Mouse (Mus musculus) activated CD4-positive, CD25-positive, alpha-beta regulatory T cell, adult 4 months (primary cell): ENCODE measurements around the gene Atg13. TPM values are rescaled to one million over a fixed set of nuclear protein-coding genes. Genes with fewer than 3 reads are reported as not detected.

ENCODE experiments used
- ATAC-seq: one replicate; pipeline ENCODE4 v1.8.0; 2017
- polyA plus RNA-seq, 2 experiments: library from polyadenylated mRNA; unstranded; fragments of 100-300 nt; shearing (Covaris generic); gene quantifications; one replicate each; pipeline ENCODE4 v1.2.1; 2017

Gene Atg13
- polyA plus RNA-seq, 2 experiments from 2014 or later, result 24.4 to 31.2 TPM

DNA sequence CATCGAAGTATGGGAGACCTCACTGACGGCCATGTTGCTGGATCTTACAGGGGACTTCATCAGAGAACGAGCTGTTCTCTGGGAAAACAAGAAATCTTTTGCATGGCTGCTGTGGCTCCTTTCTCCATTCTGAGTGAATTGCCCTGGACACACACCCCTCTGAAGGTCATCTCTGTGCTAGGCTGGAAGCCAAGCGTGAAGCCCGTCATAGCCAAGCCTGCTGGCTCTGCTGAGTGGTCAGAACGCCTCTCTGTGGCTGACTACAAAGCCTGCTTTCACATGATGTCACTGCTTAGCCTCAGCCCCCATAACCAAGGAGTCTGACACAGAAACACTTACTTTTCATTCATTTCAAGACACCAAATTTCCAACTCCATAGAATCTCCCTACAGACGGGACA, 20.9 kb downstream of the Atg13 start:
- ATAC-seq, result no peak

DNA sequence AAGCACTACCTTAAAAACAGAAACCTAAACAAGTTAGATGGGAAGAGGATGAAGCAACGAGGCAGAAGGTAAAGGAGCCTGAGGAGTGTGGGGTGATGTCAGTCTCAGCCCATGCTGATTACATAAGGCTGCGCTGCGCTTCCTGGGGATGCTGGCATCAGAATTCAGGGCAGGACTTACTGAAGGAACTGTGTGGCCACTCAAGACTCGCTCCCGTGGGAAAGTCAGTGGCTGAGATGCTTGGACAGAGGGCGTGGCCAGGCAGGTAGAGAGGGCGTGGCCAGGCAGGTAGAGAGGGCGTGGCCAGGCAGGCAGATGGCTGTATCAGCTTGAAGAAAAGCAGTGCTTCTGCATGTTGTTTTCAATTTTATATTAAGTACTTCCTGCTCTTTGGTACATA, 26.5 kb downstream of the Atg13 start:
- ATAC-seq, result no peak

DNA sequence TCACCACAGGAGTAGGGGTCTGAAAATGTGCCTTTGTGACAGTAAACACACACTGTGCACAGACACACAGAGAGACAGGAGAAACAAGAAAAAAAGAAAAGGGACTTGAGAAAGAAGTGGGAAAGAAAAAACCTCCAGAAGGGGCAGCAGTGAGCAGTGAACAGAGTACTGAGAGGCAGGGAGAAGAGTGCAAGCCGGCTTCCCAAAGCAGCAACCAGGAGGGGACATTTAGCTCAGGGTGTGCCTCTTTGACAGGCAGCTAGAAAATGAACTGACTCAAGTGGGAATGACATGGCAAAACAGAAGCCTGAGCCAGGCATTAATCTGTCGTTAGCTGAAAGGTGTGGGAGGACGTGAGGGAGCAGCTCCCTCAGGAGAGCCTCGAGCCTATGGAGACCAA, 27.5 kb downstream of the Atg13 start:
- ATAC-seq, result no peak

DNA sequence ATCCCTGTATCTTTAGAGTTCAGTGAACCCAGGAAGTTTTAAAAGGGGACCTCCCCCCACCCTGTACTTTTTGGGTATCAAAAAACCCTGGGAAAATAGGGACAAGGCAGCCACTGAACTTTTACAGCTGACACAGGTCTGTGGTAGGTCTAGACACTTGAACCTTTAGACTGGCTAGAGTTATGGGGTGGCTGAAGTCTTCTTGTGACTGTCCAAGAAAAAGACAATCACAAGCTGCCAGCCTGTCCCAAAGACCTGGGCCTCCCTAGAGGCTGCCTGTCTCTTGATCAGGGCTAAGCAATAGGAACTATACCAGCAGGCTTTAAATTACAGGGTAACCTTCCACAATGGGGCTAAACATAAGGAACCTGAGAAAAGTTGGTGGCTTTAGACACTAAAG, 33.4 kb downstream of the Atg13 start:
- no peak for ATAC-seq

DNA sequence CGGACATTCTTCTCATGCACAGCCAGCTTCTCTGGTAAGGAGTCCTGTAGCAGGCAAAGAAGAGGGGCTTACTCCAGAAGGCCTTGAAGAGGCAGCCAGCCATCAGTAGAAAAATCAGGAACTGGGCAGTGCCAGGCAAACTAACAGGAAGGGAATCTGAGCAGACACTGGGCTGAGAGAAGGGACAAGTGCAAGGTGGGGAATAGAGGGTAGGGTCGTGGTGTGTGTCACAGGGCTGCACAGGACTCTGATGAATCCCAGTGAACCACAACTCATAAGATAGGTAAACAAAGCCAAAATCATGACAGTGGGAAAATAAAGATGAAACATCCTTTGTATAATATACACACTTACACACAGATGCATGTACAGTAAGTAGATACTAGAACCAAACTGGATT, 34.0 kb downstream of the Atg13 start:
- no peak for ATAC-seq

DNA sequence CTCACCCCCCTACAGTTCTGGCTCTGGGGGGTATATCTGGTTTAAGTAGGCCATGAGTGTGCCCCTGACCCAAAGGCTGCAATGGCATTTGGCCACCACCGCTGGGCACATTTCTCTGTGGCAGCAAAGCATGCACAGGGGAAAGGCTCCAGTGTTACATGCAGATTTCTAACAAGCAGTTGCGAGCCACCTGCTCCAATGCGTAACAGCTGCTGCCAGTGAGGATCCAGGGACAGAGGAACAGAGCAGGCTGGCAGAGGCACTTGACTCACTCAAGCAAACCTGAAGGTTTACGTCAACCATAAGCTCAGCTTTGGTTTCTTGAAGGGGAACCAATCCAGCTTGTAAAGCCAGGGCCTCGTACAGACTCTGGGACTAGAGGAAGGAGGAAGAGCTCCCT, 35.5 kb downstream of the Atg13 start:
- no peak for ATAC-seq

DNA sequence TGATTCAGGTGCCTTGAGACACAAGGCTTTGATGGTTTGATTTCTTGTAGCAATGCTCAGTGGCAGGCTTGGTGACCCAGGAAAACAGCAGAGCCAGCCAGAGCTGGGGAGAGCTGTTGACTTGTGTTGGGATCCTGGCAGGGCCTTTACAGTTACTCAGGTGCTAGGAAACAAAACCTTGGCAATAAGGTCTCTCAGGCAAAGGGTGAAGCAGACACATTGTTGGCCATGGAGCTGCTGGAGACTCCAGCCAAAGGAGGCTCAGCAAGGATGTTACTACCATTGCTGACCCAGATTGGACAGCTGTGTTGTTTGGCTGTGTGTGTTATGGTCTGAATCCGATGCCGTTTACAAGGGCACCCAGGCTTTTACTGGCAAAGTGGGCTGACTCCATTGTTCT, 36.8 kb downstream of the Atg13 start:
- no peak for ATAC-seq

DNA sequence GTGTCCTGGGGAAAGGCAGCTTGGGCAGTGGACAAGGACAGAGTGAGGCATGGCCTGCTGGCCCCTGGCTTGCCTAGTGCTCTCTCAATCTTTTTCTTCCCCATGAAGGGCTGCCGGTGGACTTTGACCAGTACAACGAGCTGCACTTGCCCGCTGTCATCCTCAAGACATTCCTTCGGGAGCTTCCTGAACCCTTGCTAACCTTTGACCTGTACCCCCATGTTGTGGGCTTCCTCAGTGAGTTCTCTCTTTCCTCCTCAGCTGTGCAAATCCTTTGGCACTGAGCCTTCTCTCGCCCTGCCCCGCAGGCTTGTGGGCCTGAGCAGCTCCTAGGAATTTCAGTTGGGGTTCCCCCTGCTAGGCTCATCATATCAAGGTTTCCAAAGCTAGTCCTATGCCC, 40.3 kb downstream of the Atg13 start:
- ATAC-seq, result no peak

DNA sequence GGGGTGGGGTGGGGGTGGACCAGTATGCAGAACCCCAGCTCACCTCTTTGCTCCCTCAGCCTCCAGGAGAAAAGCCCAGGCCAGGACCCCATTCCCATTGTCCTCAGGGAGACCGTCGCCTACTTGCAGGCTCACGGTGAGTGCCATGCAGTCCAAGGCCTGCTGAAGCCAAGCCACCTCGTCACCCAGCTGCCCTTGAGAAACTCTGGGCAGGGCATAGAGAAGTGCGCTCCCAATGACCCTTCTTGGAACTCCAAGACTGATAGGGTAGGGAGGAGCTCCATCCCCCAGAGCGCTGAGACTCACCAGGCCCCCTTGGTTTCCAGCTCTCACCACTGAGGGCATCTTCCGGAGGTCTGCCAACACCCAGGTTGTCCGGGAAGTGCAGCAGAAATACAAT, 41.0 kb downstream of the Atg13 start:
- no peak for ATAC-seq

DNA sequence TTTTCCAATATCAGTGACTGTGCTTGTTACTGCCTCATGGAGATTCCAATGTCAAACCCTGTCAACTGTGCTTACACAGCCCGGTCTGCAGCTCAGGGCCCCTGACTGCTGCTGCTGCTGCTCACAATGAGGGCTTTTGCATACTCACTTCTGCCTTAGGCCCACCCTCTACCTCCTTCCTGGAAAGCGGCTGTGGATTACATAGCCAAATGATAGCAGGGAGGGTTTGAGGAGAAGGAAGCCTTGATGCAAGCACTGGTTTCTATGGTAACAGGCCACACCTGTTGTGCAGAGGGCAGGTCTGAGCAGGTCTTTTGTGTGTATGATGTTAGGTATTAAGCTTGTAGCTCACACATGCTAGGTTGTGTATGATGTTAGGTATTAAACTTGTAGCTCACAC, 42.6 kb downstream of the Atg13 start:
- no peak for ATAC-seq

DNA sequence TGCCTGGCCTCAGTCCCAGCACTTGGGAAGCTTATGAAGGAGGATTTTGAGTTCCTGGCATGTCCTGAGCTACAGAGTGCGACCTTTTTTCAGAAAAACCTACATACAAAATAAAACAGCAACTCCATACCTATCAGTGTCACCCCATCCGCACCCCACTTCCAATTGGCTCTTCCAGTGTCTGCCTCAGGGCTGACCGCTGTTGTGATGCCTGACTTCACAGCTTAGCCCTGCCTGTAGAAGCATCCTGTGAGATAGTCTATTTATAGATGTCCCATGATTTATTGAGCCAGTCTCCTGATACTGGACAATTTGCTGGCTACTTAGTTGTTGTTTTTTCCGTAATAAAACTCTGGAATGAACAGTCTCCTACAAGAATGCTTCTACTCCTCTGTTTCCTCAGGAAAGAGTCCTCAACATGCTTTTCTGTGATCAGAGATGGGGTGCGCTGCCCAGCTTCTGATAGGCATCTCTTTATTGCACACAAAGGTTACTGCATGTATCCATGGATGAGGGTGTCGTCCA, 43.9 kb downstream of the Atg13 start:
- ATAC-seq, result no peak

DNA sequence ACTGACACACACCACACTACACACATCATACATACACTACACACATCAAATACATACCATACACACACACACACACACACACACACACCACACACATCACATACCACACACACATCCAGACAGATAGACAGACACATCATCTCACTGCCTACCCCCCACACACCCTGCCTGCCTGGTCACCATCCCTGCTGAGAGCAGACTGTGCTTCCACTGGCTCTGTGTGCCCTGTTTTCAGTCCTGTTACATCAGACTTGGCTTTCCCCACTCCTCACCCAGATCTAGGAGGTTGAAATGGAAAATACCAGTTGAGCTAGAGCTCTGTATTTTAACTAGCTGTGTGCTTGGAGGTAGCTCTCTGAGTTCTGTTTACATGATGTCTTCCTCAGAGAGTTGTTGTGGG, 45.6 kb downstream of the Atg13 start:
- no peak for ATAC-seq

DNA sequence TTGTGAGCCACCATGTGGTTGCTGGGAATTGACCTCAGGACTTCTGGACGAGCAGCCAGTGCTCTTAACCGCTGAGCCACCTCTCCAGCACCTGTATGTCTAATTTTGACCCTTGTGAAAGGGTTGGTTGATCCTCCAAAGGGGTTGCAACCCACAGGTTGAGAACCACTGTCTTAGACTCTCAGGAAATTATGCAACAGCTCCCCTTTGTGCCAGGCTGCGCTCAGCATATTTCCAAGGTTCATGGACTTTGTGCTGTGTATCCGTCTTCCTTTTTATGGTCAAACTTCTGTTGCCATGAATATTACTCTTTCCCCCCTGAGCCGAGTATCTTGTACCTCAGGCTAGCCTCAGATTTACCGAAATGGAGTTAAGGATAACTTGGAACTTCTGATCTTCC, 49.4 kb downstream of the Atg13 start:
- no peak for ATAC-seq

DNA sequence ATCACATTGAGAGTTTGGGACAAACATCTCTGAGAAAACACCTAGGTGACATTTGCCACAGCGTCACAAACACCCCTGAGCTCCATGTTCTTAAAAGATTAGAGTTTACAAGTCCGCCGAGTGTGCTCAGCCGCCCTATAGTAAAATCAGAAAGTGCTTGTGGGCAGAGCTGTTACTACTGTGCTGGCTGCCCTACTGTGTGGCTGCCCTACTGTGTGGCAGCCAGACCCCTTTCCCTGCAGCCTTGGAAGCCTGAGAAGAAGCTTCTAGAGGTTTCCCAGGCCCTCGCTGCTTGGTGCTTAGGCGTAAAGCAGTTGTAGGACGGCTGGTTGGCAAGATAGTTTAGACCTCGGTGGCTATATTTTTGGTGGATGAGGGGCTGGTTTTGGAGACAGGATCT, 50.7 kb downstream of the Atg13 start:
- no peak for ATAC-seq

DNA sequence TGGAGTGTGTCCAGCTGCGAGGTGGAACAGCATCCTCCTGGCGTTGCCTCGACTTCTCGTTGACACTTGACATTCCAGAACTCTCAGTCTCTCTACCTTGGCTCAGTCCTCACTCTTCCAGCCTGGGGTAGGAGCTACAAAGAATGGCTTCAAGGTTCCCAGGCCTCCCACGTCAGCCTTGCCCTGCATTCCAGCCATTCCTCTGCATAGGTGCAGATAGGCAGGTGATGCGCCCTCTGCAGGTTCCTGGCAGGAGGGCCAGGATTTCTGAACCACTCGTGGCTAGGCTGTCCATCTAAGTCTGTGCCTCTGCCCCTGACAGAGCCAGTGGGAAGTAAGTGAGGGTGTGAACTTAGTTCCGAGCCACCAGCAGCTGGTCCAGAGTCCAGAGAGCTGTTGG, 53.6 kb downstream of the Atg13 start:
- no peak for ATAC-seq

DNA sequence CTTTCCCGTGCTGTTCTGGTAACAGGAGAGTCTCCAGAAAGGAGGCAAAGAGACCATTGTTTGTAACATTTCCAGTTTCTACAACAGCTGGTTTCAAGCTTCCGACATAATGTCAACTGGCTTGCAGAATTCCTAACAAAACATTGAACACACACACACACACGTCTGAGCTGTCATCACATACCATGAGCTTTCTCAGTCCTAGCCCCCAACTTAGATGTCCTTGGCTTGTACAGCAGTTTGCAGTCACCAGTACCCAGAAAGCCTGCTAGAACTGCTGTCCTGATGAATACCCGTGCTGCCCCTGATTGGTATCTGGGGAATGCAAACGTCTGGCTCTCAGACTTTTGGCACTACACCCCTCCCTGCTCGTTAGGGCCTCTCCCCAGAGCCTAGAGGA, 54.5 kb downstream of the Atg13 start:
- ATAC-seq, result no peak

DNA sequence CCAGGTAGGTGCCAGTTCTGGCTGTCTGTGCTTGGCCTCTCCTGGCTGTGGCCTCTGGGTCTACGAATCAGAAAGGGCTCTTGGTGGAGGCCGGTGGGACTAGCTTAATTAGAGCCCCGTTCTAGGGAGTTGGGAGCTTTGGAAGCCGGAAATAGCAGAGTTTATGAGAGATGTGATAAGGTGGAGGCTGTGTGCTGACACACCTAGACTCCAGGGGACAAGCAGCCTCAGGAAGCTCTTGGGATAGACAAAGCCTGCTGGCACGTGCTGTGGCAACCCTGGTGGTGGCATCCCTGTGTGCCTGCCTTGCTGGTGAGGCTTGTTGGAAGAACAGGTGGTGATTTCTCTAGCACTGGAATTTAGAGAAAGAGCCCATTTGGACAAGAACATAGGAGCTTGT, 55.0 kb downstream of the Atg13 start:
- no peak for ATAC-seq

DNA sequence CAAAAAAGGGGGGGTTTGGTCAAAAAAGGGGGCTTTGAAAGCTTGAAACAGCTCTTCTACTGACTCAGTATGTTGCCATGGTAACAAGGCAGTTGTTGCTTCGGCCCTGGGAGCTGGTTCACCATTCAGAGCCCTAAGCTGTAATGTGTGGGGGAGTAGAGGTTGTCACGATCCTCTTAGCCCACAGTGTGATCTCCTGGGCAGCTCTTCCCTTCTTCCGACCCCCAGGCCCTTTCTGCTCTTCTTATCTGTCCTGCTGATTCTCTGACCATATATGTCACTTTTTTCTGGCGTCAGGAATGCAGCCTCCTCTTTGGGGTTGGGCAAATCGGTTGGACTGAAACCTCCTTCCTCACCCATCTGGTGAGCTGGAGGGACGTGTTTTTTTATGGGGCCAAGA, 57.5 kb downstream of the Atg13 start:
- ATAC-seq, result no peak

DNA sequence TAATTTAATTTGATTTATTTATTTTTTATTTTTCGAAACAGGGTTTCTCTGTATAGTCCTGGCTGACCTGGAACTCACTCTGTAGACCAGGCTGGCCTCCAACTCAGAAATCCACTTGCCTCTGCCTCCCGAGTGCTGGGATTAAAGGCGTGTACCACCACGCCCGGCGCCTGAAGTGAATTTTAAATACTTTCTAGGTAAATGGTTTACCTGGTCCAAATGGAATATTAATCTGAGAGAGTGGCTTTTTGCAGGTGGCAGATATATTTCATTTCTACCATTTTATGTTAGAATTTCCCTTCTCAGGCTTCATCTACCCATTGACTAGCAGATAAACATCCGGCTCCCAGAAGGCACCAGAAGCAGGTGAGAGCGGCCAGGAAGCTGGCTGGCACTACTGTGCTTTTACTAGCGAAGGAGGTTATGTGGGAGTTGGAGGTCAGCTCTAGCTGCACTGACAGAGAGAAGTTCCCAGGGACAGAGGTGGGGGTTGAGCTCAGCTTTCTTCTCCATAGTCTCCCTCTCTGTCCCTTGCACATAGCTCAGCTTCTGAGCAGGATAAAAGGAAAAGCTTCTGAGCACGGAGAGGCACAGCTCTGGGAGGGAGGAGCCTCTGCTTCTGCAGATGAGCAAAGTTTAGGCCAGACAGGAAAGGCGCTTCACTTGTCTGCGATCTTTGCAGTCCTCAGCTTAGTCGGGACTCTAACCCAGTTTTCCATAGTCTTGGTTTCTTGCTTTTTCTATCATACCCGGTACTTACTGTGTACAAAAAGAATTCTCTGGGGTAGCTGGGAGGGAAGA, 58.7 kb downstream of the Atg13 start:
- no peak for ATAC-seq

DNA sequence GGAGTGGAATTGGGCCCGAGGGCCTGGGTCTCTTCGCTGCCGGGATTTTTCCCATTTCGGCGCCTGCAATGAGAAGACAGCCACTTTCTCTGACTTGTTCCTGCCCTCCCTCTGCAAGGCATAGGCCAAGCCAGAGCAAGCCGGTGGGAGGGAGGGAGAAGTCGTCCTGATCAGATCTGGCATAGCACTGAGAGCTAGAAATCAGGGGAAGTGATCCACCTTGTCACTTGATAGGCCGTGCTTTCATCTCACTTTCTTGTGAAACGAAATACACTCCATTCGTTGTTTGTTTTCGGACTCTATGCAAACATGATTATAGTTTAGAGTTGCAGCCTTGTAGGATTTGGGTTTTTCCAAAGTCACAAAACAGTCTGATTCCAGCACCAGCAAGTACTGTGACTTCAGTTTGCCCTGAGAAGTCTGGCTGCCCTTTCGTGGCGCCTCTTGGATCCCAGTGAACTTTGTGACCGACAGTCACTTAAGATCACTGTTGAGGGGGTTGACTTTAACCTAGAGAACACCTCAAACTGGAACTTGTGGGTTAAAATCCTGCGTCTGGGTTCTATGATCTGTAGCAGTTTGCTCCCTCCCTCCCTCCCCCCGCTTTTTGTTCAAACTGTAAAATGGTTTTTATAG, 59.9 kb downstream of the Atg13 start:
- ATAC-seq, result no peak

DNA sequence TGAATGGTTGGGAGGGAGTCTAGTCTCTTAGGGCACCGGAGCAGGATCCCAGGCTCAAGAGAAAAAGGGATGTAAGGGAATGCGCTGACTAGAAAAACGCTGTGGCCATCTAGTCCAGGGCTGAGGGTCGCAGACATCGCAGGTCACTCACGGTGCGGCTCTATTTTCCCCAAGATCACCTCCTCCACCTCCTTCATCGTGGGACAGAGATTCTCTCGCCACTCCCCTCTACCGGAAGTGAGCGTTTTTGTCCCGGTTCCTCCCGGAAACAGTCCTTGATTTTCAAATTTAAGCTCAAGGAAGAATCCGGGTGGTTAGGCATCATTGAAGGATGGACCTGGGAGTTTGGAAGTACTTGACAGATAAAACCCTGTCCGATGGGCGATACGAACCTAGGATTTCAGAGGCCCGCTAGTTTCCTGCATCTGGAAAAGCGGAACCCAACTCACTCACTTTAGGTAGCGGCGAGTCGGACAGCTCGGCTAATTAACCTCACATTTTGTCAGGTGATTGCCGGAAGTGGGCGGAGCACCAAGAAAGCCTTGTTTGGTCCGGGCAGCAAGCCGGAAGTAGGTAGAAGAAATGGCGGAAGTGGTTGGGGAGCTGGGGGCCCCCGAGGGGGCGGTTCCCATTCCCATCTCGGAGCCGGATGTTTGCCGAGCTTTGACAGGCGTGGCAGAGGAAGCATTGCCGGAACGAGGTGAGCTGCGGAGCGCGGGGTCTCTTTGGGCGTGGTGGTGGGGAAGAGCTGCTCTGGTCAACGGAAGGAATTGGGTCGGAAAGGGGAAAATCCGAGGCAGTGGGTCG, 60.6 kb downstream of the Atg13 start, which contains the start of the genes Zfp408 and Arhgap1:
Gene Zfp408, minus strand, starts transcription at position 239 of the 807 bp plus-strand sequence.
Gene Arhgap1, plus strand, starts transcription at position 308 of the 807 bp plus-strand sequence.
- peak; percentile 92 for ATAC-seq

DNA sequence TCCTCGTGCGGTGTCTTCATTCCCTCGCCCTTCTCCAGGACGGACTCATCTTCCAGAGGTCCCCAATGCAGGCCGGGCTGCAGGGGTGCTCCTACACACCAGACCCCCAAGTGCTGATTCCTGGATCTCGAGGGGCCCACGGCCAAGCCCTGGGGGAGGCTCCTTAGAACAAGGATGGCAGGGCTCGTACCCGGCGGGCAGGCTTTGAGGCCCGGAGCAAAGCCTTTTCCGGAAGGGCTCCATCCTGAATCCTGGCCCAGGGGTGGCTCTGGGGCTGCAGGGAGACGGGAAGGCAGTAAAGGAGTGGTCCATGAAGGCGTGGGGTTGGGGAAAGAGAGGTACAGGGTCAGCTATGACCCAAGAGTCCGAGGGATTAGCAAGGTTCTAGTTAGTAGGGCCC, 61.2 kb downstream of the Atg13 start:
- ATAC-seq, result no peak

DNA sequence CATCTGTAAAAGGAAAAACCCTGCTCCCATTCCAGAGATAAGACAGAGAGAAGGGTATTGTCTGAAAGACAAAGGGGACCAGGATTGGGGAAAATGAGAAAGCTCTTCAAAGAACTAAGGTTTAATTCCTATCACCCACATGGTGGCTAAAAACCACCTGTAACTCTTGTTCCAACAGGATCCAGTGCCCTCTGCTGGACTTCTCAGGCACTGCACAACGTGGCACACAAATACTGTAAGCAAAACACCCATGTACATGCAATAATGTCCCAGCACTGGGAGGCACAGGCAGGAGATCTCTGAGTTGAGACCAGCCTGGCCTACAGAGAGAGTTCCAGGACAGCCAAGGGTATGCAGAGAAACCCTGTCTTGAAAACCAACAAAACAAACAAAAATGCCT, 63.6 kb downstream of the Atg13 start:
- ATAC-seq, result no peak
